Mouse (Mus musculus): Measurements from ENCODE around the gene Shq1.

Shq1 gene

GRCm38 (mm10) chr6:100528556-100528955, 142.4 kb downstream of the Shq1 start:
- no peak for DNase-seq (ENCODE audit: low spot score)

GRCm38 (mm10) chr6:100527972-100528371, 143.0 kb downstream of the Shq1 start:
- DNase-seq (ENCODE audit: low spot score), result no peak

GRCm38 (mm10) chr6:100527161-100527560, 143.8 kb downstream of the Shq1 start:
- no peak for DNase-seq (ENCODE audit: low spot score)

GRCm38 (mm10) chr6:100526066-100526465, 144.9 kb downstream of the Shq1 start:
- no peak for DNase-seq (ENCODE audit: low spot score)

- DNase-seq (ENCODE audit: low spot score), result no peak
These were observed 145.5 kb downstream of the Shq1 start for GRCm38 (mm10) chr6:100525496-100525895.

GRCm38 (mm10) chr6:100522495-100522894, 148.5 kb downstream of the Shq1 start:
- DNase-seq (ENCODE audit: low spot score), result no peak

- no peak for DNase-seq (ENCODE audit: low spot score)
These were observed 149.2 kb downstream of the Shq1 start for GRCm38 (mm10) chr6:100521615-100522398.

- DNase-seq (ENCODE audit: low spot score), result no peak
These were observed 150.3 kb downstream of the Shq1 start for GRCm38 (mm10) chr6:100520558-100521099.

GRCm38 (mm10) chr6:100519837-100520236, 151.1 kb downstream of the Shq1 start:
- DNase-seq (ENCODE audit: low spot score), result no peak
